Mouse (Mus musculus): ENCODE measurements at regions not wholly inside any gene's neighbourhood (a gene's known extent, or its start where the extent isn't known, plus 50 kb on each side); places are given as distances from the start of the nearest gene placed in this dataset.
A peak's percentile ranks its signal among the peaks of the same experiment; 100 is the strongest.

- H3K27ac ChIP-seq (ENCODE audit: insufficient read depth, low read length): no peak overlapping the region
- TF ChIP-seq POLR2A (IDR thresholded peaks at IDR 0.05; ENCODE audit: extremely low read depth, insufficient read depth, low read length): no peak
- no peak for TF ChIP-seq CTCF (IDR thresholded peaks at IDR 0.05; ENCODE audit: extremely low read depth, insufficient read depth, low read length)
Observed at GRCm38 (mm10) chr15:102776218-102776850, 54.4 kb upstream of the Calcoco1 start.

GRCm38 (mm10) chr15:102780626-102781025 is 58.6 kb upstream of the Calcoco1 start:
- Histone ChIP-seq H3K4me1 (ENCODE audit: control insufficient read depth, insufficient read depth, low read length) (no peaks in the 10 kb centered on the region; the same call in 1 of the 2 replicates), H3K4me3 (ENCODE audit: insufficient read depth, low read length) (no peak overlapping the region), H3K27ac (ENCODE audit: insufficient read depth, low read length) (no peak overlapping the region)
- no peak for TF ChIP-seq POLR2A (IDR thresholded peaks at IDR 0.05; ENCODE audit: extremely low read depth, insufficient read depth, low read length)
- TF ChIP-seq CTCF (IDR thresholded peaks at IDR 0.05; ENCODE audit: extremely low read depth, insufficient read depth, low read length): no peak

More at GRCm38 (mm10) chr15:102776218-102776850, 54.4 kb upstream of the Calcoco1 start:
- Histone ChIP-seq H3K4me3 (ENCODE audit: insufficient read depth, low read length) (no peak overlapping the region), H3K4me1 (ENCODE audit: control insufficient read depth, insufficient read depth, low read length) (no peaks in the 10 kb centered on the region; the same call in 1 of the 2 replicates)

GRCm38 (mm10) chr15:102782988-102783799 is 61.2 kb upstream of the Calcoco1 start:
- no peak overlapping the region for H3K4me3 ChIP-seq (ENCODE audit: insufficient read depth, low read length)
- no peak overlapping the region for H3K27ac ChIP-seq (ENCODE audit: insufficient read depth, low read length)
- no peak for TF ChIP-seq CTCF (IDR thresholded peaks at IDR 0.05; ENCODE audit: extremely low read depth, insufficient read depth, low read length)
- TF ChIP-seq POLR2A (IDR thresholded peaks at IDR 0.05; ENCODE audit: extremely low read depth, insufficient read depth, low read length): no peak
- H3K4me1 ChIP-seq (ENCODE audit: control insufficient read depth, insufficient read depth, low read length): peaks cover 2% of the 10 kb centered on the region; the same call in 1 of the 2 replicates

GRCm38 (mm10) chr15:102785055-102785820 is 63.3 kb upstream of the Calcoco1 start:
- Histone ChIP-seq H3K27ac (ENCODE audit: insufficient read depth, low read length) (no peak overlapping the region), H3K4me3 (ENCODE audit: insufficient read depth, low read length) (no peak overlapping the region), H3K4me1 (ENCODE audit: control insufficient read depth, insufficient read depth, low read length) (peaks cover 7% of the 10 kb centered on the region)
- TF ChIP-seq CTCF (IDR thresholded peaks at IDR 0.05; ENCODE audit: extremely low read depth, insufficient read depth, low read length) (peak; percentile 56), POLR2A (IDR thresholded peaks at IDR 0.05; ENCODE audit: extremely low read depth, insufficient read depth, low read length) (no peak)

GRCm38 (mm10) chr15:102788846-102789518 is 67.0 kb upstream of the Calcoco1 start:
- H3K4me3 ChIP-seq (ENCODE audit: insufficient read depth, low read length): peak overlapping the region; percentile 32; the same call in 1 of the 2 replicates
- H3K27ac ChIP-seq (ENCODE audit: insufficient read depth, low read length): peak overlapping the region; percentile 94

GRCm38 (mm10) chr15:102797020-102797618 is 75.1 kb upstream of the Calcoco1 start:
- Histone ChIP-seq H3K27ac (ENCODE audit: insufficient read depth, low read length) (peak overlapping the region; percentile 74), H3K4me3 (ENCODE audit: insufficient read depth, low read length) (peak overlapping the region; percentile 41), H3K4me1 (ENCODE audit: control insufficient read depth, insufficient read depth, low read length) (peaks cover 7% of the 10 kb centered on the region)
- 0 out of 2 replicates have a peak, but pooled peaks have one; percentile 46 for TF ChIP-seq POLR2A (IDR thresholded peaks at IDR 0.05; ENCODE audit: extremely low read depth, insufficient read depth, low read length)
- TF ChIP-seq CTCF (IDR thresholded peaks at IDR 0.05; ENCODE audit: extremely low read depth, insufficient read depth, low read length): no peak

More at GRCm38 (mm10) chr15:102788846-102789518, 67.0 kb upstream of the Calcoco1 start:
- no peak for TF ChIP-seq CTCF (IDR thresholded peaks at IDR 0.05; ENCODE audit: extremely low read depth, insufficient read depth, low read length)
- peak; percentile 60; the same call in 1 of the 2 replicates for TF ChIP-seq POLR2A (IDR thresholded peaks at IDR 0.05; ENCODE audit: extremely low read depth, insufficient read depth, low read length)
- peaks cover 9% of the 10 kb centered on the region for H3K4me1 ChIP-seq (ENCODE audit: control insufficient read depth, insufficient read depth, low read length)

GRCm38 (mm10) chr15:102800049-102800448 is 78.1 kb upstream of the Calcoco1 start:
- Histone ChIP-seq H3K4me3 (ENCODE audit: insufficient read depth, low read length) (no peak overlapping the region), H3K27ac (ENCODE audit: insufficient read depth, low read length) (no peak overlapping the region), H3K4me1 (ENCODE audit: control insufficient read depth, insufficient read depth, low read length) (peaks cover 7% of the 10 kb centered on the region)
- no peak for TF ChIP-seq POLR2A (IDR thresholded peaks at IDR 0.05; ENCODE audit: extremely low read depth, insufficient read depth, low read length)
- no peak for TF ChIP-seq CTCF (IDR thresholded peaks at IDR 0.05; ENCODE audit: extremely low read depth, insufficient read depth, low read length)

- H3K27ac ChIP-seq (ENCODE audit: insufficient read depth, low read length): no peak overlapping the region
Observed at GRCm38 (mm10) chr15:102802265-102802813, 80.4 kb upstream of the Calcoco1 start.

More at GRCm38 (mm10) chr15:102802265-102802813, 80.4 kb upstream of the Calcoco1 start:
- Histone ChIP-seq H3K4me3 (ENCODE audit: insufficient read depth, low read length) (no peak overlapping the region), H3K4me1 (ENCODE audit: control insufficient read depth, insufficient read depth, low read length) (peaks cover 5% of the 10 kb centered on the region)
- TF ChIP-seq CTCF (IDR thresholded peaks at IDR 0.05; ENCODE audit: extremely low read depth, insufficient read depth, low read length) (no peak), POLR2A (IDR thresholded peaks at IDR 0.05; ENCODE audit: extremely low read depth, insufficient read depth, low read length) (0 out of 2 replicates have a peak, but pooled peaks have one; percentile 19)
